Mouse (Mus musculus) frontal cortex, postnatal 14 days (tissue): ENCODE results near the gene Izumo1.

ENCODE experiments used
- DNase-seq, 2 experiments: peaks; one replicate each; pipeline ENCODE4 v3.0.0; 2022; ENCODE audit warnings: low spot score in 2 of 2

Gene Izumo1

GRCm38 (mm10) chr7:45621443-45621842 lies at the start of gene Izumo1:
Izumo1 (plus strand) TSS chr7:45621811.
- no peak for DNase-seq

DNA sequence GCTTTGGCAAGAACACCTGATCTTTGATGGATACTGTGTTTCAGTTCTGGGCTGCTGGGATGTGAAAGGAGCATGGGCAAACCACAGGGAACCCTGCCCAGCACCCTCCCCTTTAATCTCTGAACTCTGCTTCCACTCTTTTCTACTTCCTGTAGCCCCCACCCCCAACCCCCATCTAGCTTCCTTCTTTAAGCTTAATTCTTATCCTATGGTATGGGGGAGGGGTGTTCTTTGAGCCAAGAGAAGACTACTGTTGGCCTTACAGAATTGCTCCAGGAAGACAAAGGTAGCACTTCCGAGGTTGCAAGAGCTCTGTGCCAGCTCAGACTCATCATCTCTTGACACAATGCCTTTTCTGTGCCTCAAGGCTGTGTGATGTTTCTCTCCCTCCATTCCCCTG lies 49.6 kb upstream of the Izumo1 start:
- no peak for DNase-seq

DNA sequence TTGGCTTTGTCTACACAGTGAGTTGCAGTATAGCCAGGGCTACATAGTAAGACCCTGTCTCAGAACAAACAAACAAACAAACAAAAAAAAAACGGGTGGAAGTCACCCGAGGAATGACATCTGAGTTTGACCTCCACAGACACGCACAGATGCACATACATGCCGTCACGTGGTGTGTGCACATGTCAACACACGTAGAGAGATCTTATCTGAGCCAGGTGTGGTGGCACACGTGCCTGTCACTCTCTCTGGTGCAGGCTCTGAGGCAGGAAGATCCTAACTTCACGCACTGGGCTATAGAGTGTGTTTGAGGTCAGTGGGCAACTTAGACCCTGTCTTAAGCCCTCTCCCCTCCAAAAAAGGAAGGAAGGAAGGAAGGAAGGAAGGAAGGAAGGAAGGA lies 47.7 kb upstream of the Izumo1 start:
- DNase-seq = no peak

DNA sequence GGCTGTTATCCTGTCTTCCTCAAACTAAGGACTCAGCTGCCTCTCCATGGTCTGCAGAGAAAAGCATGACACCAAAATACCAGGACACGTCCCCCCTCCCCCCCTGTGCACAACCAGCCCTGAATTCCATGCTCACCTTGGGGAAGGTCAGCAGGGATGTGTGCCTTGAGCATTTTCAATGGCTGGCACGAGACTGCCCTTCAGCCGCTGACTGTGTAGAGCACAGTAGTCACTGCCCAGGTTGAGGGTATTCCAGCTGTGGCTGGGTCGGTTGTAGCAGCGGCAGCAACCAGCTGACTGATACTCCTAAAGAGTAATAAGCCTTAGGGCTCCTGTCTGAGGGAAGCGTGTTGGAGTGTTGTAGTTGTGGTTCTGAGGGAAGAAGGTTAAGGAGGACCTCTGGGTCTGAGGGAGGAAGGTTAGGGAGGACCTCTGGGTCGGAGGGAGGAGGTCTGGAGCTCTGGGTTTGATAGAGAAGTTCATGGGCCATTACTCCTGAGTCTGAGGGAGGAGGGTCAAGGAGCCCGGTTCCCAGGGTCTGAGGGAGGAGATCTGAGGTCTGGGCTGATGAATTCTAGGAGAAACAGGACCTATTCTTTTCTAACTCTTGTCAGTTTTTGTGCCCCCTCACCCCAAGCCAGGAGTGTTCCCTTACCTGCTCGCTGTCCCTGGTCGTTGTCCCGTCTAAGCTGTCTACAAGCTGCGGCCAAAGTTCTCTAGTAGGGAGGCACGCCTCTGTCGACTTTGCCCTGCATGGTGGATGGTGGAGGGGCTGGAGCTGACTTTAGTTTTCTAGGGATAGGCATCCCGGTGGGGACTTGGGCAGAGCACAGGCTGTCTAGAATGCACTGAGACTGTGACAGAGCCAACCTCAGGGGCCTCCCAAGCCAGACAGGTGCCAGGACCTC lies 46.9 kb upstream of the Izumo1 start:
- DNase-seq = no peak

- no peak for DNase-seq
Measured at GRCm38 (mm10) chr7:45585923-45586322, 35.7 kb upstream of the Izumo1 start.

- no peak for DNase-seq
Measured at GRCm38 (mm10) chr7:45587631-45588592, 33.7 kb upstream of the Izumo1 start.

DNA sequence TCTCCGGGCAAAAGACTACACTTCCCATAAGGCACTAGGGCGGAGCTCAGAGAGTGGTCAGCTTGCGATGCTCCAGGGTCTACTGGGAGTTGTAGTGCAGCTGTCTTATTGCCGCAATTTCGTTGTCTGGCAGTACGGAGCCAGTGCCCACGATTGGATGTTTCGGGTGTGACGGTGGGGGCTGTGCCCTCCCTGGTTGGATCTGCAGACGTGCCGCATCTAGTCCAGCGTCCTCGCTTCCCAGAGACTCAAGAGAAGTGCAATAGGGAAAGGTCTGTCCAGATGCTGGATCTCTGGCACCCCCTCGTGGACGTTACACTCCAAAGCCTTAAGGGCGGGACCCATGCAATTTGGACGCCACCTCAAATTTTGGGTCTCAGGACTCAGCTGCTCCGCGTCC lies 32.4 kb upstream of the Izumo1 start:
- peak; percentile 92 to 97 for DNase-seq

DNA sequence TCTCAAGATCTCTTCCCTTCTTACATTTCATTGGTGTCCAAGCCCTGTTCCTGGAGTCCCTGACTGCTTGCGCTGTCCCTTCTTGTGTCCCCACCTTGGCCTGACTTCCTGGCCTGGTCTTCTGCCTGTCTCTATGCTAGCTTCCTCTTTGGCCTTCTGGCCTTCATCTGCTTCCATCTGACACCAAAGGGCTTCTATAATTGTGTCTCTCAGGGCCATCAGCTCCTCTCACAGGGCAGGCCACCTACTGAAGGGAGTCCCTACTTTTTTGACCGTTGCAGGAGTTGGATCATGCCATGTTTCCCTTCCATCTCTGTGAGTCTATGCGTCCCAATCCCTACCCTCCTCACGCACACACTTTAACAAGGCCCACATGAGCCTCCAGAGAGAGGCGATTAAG lies 31.7 kb upstream of the Izumo1 start:
- DNase-seq = no peak

- no peak for DNase-seq
Measured at GRCm38 (mm10) chr7:45590874-45591273, 30.7 kb upstream of the Izumo1 start.

- DNase-seq = no peak
Measured at GRCm38 (mm10) chr7:45591880-45592279, 29.7 kb upstream of the Izumo1 start.

- DNase-seq = peak in 1 of 2 experiments; percentile 60
Measured at GRCm38 (mm10) chr7:45593118-45593815, 28.3 kb upstream of the Izumo1 start.

- DNase-seq = no peak
Measured at GRCm38 (mm10) chr7:45595176-45595575, 26.4 kb upstream of the Izumo1 start.

DNA sequence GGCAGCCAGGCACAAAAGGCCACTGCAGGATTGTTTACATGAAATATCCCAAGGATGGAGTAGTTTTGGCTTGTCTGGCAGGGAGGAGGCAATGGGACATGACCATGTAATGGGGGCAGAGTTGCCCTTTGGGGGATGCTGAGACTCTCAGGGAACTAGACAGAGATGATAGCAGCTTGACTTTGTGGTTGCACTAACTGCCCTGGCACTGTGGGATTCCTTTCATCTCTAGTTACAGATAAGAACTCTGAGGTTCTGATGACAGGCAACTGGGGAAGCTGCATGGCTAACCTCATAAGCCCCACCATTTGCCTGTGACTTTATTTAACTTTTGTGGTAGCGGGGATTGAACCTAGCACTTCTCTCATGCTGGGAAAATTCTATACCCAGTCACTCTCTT lies 25.5 kb upstream of the Izumo1 start:
- DNase-seq = no peak

GRCm38 (mm10) chr7:45597013-45597412 lies 24.6 kb upstream of the Izumo1 start:
- DNase-seq = no peak

- no peak for DNase-seq
Measured at GRCm38 (mm10) chr7:45597527-45597926, 24.1 kb upstream of the Izumo1 start.

- no peak for DNase-seq
Measured at GRCm38 (mm10) chr7:45598960-45599879, 22.4 kb upstream of the Izumo1 start.

DNA sequence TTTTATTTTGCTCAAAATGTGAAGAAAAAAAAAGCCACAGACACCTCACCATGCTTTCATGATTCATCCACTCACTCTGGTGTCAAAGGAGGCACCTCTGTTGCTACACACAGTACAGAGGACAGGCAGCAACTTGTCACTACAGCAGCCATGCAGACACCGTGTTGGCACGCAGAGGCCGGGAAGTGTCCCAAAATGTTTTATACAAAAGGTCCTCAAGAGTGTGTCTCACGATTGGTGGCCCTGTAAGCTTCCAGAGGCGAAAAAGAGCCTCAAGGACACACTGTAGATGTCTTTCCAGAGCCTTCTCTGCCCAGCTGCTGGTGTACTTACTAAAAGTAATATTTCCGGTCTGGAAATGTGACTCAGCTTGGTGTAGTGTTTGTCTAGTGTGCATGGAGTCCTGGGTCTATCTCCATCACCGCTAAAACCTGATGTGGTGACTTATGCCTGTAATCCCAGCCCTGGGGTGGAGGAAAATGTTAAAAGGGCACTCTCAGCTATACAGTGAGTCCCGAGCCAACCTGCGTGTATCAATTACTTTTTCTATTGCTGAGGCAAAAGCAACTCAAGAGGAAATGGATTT lies 15.8 kb upstream of the Izumo1 start:
- DNase-seq = no peak

DNA sequence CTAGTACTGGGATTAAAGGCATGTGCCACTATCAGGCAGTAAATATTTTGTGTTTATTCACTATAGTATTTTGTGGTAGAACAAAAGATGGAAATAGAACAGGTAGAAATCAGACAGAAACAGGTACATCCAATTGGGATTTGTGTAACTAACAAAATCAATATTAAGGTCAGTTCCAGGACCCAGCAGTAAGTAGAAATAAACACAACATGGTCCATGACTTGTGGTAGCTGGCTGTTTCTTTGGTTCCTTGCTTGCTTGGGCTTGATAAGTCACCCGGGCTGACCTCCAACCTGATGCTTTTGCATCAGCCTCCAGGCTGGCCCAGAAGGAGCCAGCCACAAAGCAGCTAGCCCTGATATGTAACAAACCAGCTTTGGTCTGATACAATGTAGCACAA lies 12.1 kb upstream of the Izumo1 start:
- no peak for DNase-seq

- DNase-seq = no peak
Measured at GRCm38 (mm10) chr7:45616277-45616676, 5.3 kb upstream of the Izumo1 start.

DNA sequence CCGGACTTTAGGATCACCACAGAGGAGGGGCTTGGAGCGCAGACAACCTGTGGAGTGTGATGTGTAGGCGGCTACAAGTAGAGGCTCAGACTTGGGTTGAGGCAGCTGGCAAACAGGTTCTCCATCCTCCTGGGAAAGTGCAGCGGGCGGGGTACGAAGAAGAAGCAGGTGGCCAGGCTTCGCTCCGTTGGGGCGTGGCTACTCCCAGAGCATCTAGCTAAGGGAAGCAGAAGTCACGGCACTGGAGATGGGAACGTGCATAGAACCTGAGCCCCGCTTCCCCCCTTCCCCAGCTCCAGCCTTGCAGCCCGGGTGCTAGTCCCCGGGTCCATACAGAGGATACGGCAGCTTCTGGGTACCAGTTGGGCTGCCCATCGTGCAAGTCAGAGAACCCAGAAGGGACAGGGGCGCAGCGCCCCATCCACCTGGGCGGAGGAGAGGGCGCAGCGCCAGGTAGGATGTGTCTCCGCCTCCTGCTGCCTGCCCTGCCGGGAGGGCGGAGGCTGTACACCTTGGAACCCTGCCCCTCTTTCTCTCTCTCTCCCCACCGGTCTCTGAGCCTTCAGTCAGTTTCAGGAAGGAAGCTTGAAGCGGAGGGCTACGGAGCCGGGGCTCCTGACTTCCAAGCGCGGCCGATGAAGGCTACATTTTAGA lies 4.4 kb upstream of the Izumo1 start, which contains the start of gene Fut1:
Gene Fut1, plus strand, starts transcription at position 248 of the 654 bp plus-strand sequence.
- DNase-seq = no peak
